Mouse (Mus musculus) megakaryocyte, embryonic 14.5 days (primary cell): ENCODE measurements at regions not wholly inside any gene's neighbourhood (a gene's known extent, or its start where the extent isn't known, plus 50 kb on each side); places are given as distances from the start of the nearest gene placed in this dataset.
"Not testable (repeated sequence)": the region's sequence is repeated elsewhere in the genome, so short reads cannot be mapped to it uniquely, and the experiment has no call there.

Source experiments
- H3K27me3 ChIP-seq: replicated peaks from 2 replicates; pipeline ENCODE3; 2012; ENCODE audit warnings: inconsistent platforms
- H3K36me3 ChIP-seq: replicated peaks from 2 replicates; pipeline ENCODE3; 2012; ENCODE audit warnings: low read length, inconsistent platforms, mixed read lengths
- H3K4me1 ChIP-seq: 2 replicates; pipeline ENCODE4 v1.6.1; 2012; ENCODE audit warnings: inconsistent platforms
- H3K4me3 ChIP-seq: replicated peaks from 2 replicates; pipeline ENCODE3; 2012; ENCODE audit warnings: moderate library complexity, mild to moderate bottlenecking, inconsistent platforms
- H3K9me3 ChIP-seq: 2 replicates; pipeline ENCODE4 v1.6.1; 2012; ENCODE audit warnings: inconsistent platforms
- FLI1 ChIP-seq: IDR thresholded peaks from 2 replicates; pipeline ENCODE4 v1.6.1; 2012; ENCODE audit warnings: low read length, inconsistent platforms, mixed read lengths
- GATA1 ChIP-seq: IDR thresholded peaks from 3 replicates; pipeline ENCODE4 v1.6.1; 2012; ENCODE audit warnings: mixed read lengths, low read length, inconsistent platforms, borderline replicate concordance

GRCm38 (mm10) chr15:16909396-16909795 lies 180.8 kb downstream of the Cdh9 start:
- no peaks in the 10 kb centered on the region for H3K4me1 ChIP-seq
- no peak overlapping the region for H3K4me3 ChIP-seq
- no peaks in the 10 kb centered on the region for H3K27me3 ChIP-seq
- H3K9me3 ChIP-seq: peaks cover 4% of the 10 kb centered on the region
- no peak for TF ChIP-seq GATA1
- no peak for TF ChIP-seq FLI1
- H3K36me3 ChIP-seq: no peaks in the 10 kb centered on the region

- not testable (repeated sequence) for H3K4me1 ChIP-seq, H3K27me3 ChIP-seq, H3K9me3 ChIP-seq, H3K4me3 ChIP-seq, H3K36me3 ChIP-seq
These were observed 181.4 kb downstream of the Cdh9 start for GRCm38 (mm10) chr15:16909941-16910340.

GRCm38 (mm10) chr15:16914966-16915569 lies 186.5 kb downstream of the Cdh9 start:
- H3K36me3 ChIP-seq: no peaks in the 10 kb centered on the region
- 0 out of 2 replicates have a peak, but pooled peaks cover 3% of the 10 kb centered on the region for H3K9me3 ChIP-seq
- no peaks in the 10 kb centered on the region for H3K4me1 ChIP-seq
- no peaks in the 10 kb centered on the region for H3K27me3 ChIP-seq
- H3K4me3 ChIP-seq: no peak overlapping the region
- no peak for TF ChIP-seq GATA1
- TF ChIP-seq FLI1: no peak

- no peaks in the 10 kb centered on the region for H3K36me3 ChIP-seq
- no peaks in the 10 kb centered on the region for H3K4me1 ChIP-seq
- no peaks in the 10 kb centered on the region for H3K9me3 ChIP-seq
- H3K4me3 ChIP-seq: no peak overlapping the region
- no peaks in the 10 kb centered on the region for H3K27me3 ChIP-seq
- no peak for TF ChIP-seq FLI1
- no peak for TF ChIP-seq GATA1
These were observed 194.7 kb downstream of the Cdh9 start for GRCm38 (mm10) chr15:16923246-16923645.

- H3K27me3 ChIP-seq: no peaks in the 10 kb centered on the region
- H3K36me3 ChIP-seq: no peaks in the 10 kb centered on the region
- H3K4me1 ChIP-seq: no peaks in the 10 kb centered on the region
- H3K9me3 ChIP-seq: no peaks in the 10 kb centered on the region
- no peak overlapping the region for H3K4me3 ChIP-seq
- TF ChIP-seq FLI1 (no peak), GATA1 (no peak)
These were observed 204.7 kb downstream of the Cdh9 start for GRCm38 (mm10) chr15:16933137-16933677.

GRCm38 (mm10) chr15:16934438-16934837 lies 205.9 kb downstream of the Cdh9 start:
- Histone ChIP-seq H3K36me3 (no peaks in the 10 kb centered on the region), H3K27me3 (no peaks in the 10 kb centered on the region), H3K9me3 (no peaks in the 10 kb centered on the region), H3K4me1 (no peaks in the 10 kb centered on the region), H3K4me3 (no peak overlapping the region)
- no peak for TF ChIP-seq GATA1
- TF ChIP-seq FLI1: no peak

- H3K4me3 ChIP-seq, H3K4me1 ChIP-seq, H3K36me3 ChIP-seq, H3K27me3 ChIP-seq, H3K9me3 ChIP-seq: not testable (repeated sequence)
These were observed 247.3 kb downstream of the Cdh9 start for GRCm38 (mm10) chr15:16975821-16976220.

- Histone ChIP-seq H3K36me3 (no peaks in the 10 kb centered on the region), H3K9me3 (no peaks in the 10 kb centered on the region), H3K27me3 (no peaks in the 10 kb centered on the region), H3K4me3 (no peak overlapping the region), H3K4me1 (no peaks in the 10 kb centered on the region)
- TF ChIP-seq GATA1 (no peak), FLI1 (no peak)
These were observed 262.3 kb downstream of the Cdh9 start for GRCm38 (mm10) chr15:16990848-16991247.

- no peaks in the 10 kb centered on the region for H3K36me3 ChIP-seq
- no peak for TF ChIP-seq FLI1
- no peak for TF ChIP-seq GATA1
- no peaks in the 10 kb centered on the region for H3K4me1 ChIP-seq
- no peaks in the 10 kb centered on the region for H3K9me3 ChIP-seq
- H3K4me3 ChIP-seq: no peak overlapping the region
- no peaks in the 10 kb centered on the region for H3K27me3 ChIP-seq
These were observed 267.1 kb downstream of the Cdh9 start for GRCm38 (mm10) chr15:16995667-16996066.

GRCm38 (mm10) chr15:17006139-17006538 lies 277.6 kb downstream of the Cdh9 start:
- Histone ChIP-seq H3K36me3 (no peaks in the 10 kb centered on the region), H3K9me3 (no peaks in the 10 kb centered on the region), H3K27me3 (no peaks in the 10 kb centered on the region), H3K4me1 (no peaks in the 10 kb centered on the region), H3K4me3 (no peak overlapping the region)
- no peak for TF ChIP-seq GATA1
- TF ChIP-seq FLI1: no peak

- Histone ChIP-seq H3K4me1 (no peaks in the 10 kb centered on the region), H3K4me3 (no peak overlapping the region), H3K27me3 (no peaks in the 10 kb centered on the region), H3K36me3 (no peaks in the 10 kb centered on the region), H3K9me3 (no peaks in the 10 kb centered on the region)
- TF ChIP-seq FLI1 (no peak), GATA1 (no peak)
These were observed 279.3 kb downstream of the Cdh9 start for GRCm38 (mm10) chr15:17007811-17008210.
